Comparison of ENCODE assay signal across 28 mouse cellular contexts in genomic region chr19:41176881-41177280, GRCm38 (mm10). TPM values are rescaled to one million over a fixed set of nuclear protein-coding genes. Genes with fewer than 3 reads are reported as not detected.
DNase-seq lines count a peak whose midpoint lies in the region; ATAC-seq and TF ChIP-seq lines count a peak whose summit lies in the region.
"Had no signal": no experiment of that assay in that cellular context is flagged by ENCODE, and none has a peak within 500 bp of the region (broad histone marks: within the 10 kb centered on the region; RNA-seq: fewer than 3 reads in every experiment).

No protein-coding gene starts in this region.

- TF ChIP-seq POLR2A in CH12.LX (IDR thresholded peaks at IDR 0.05; ENCODE audit: low read depth, low read length): no peak

- no peak for TF ChIP-seq CTCF in CH12.LX (conservative IDR thresholded peaks at IDR 0.05 in 1 of 2, IDR thresholded peaks at IDR 0.05 in 1 of 2; ENCODE audit: low read depth in 2 of 2, low read length in 2 of 2)

- TF ChIP-seq EP300 in CH12.LX (IDR thresholded peaks at IDR 0.05; ENCODE audit: low read length): peak; percentile 78

- no peaks in the 10 kb centered on the region for H3K79me2 ChIP-seq in CH12.LX (replicated peaks; ENCODE audit: control insufficient read depth, extremely low read depth, insufficient read depth, poor library complexity, severe bottlenecking)

- in situ Hi-C loops in CH12.LX (cut with MboI; ENCODE audit: low pct_ligation_motif_present, low pct_unique_long_range_greater_than_20kb, low sequenced_read_pairs): no loop called here

- TF ChIP-seq RAD21 in CH12.LX (IDR thresholded peaks at IDR 0.05; ENCODE audit: low read depth, low read length): no peak

- peaks cover 23% of the 10 kb centered on the region for H3K4me1 ChIP-seq in midbrain, embryonic 11.5 days (ENCODE audit: control insufficient read depth, insufficient read depth, low read length)
- peaks cover 14% of the 10 kb centered on the region for H3K4me1 ChIP-seq in midbrain, embryonic 14.5 days (ENCODE audit: control insufficient read depth, insufficient read depth, low read length)
- peaks cover 2 to 20% of the 10 kb centered on the region in 2 experiments; a peak in 2 of 4 replicates for H3K4me1 ChIP-seq in CH12.LX (ENCODE audit: control insufficient read depth in 1 of 2, insufficient read depth in 2 of 2)
- H3K4me1 ChIP-seq in heart, embryonic 10.5 days: no peaks in the 10 kb centered on the region
- H3K4me1 ChIP-seq: embryonic facial prominence, embryonic 10.5 days; embryonic facial prominence, embryonic 13.5 days; forebrain, embryonic 15.5 days; heart, embryonic 12.5 days; heart, embryonic 15.5 days had no signal

- ATAC-seq in midbrain, embryonic 11.5 days (ENCODE audit: low FRiP score): no peak
- no peak for ATAC-seq in midbrain, embryonic 14.5 days (ENCODE audit: low FRiP score, low TSS enrichment)
- ATAC-seq in common myeloid progenitor, adult 5-6 weeks (replicated peaks; ENCODE audit: low read depth, poor library complexity, severe bottlenecking): 0 out of 2 replicates have a peak, but pooled peaks have one; percentile 29
- ATAC-seq: activated CD4-positive, CD25-positive, alpha-beta regulatory T cell, adult 4 months; CD4-positive, CD25-positive, alpha-beta regulatory T cell, adult 4 months; forebrain, embryonic 15.5 days had no signal

- 23% methylated on average over 2 of the region's 2 CpGs for WGBS in midbrain, embryonic 11.5 days
- WGBS in midbrain, embryonic 14.5 days: 12% methylated on average over 2 of the region's 2 CpGs
- WGBS in heart, embryonic 10.5 days: 75% methylated on average over 2 of the region's 2 CpGs

- no peak overlapping the region for H3K4me2 ChIP-seq in midbrain, embryonic 11.5 days
- no peak overlapping the region for H3K4me2 ChIP-seq in midbrain, embryonic 14.5 days (ENCODE audit: low read length)
- H3K4me2 ChIP-seq in CH12.LX (ENCODE audit: insufficient read depth, low read depth, poor library complexity, severe bottlenecking): no peak overlapping the region
- H3K4me2 ChIP-seq: embryonic facial prominence, embryonic 13.5 days; forebrain, embryonic 12.5 days; forebrain, embryonic 15.5 days; heart, embryonic 12.5 days; heart, embryonic 15.5 days; hindbrain, embryonic 14.5 days had no signal

- DNase-seq in cerebellum, adult 9-10 months: peak; percentile 10
- no peak for DNase-seq in cerebellum, postnatal 14 days
- DNase-seq in midbrain, embryonic 11.5 days (ENCODE audit: low spot score, missing footprints): peak; percentile 88
- no peak for DNase-seq in midbrain, embryonic 14.5 days
- DNase-seq in CH12.LX (ENCODE audit: extremely low read depth): peak; percentile 51
- no peak for DNase-seq in heart, embryonic 10.5 days (ENCODE audit: low spot score)
- DNase-seq: adrenal gland, adult 8-10 months; adrenal gland, postnatal 25 days; gastrocnemius, postnatal 10 days; heart, adult 11 months; heart, postnatal 10 days; heart, postnatal 36 days; kidney, adult 11 months; kidney, adult 8-10 months had no signal

- dilution Hi-C loops in CH12.LX (cut with MboI; ENCODE audit: extremely low pct_ligation_motif_present, extremely low pct_unique_long_range_greater_than_20kb, low sequenced_read_pairs): no loop called here

- no peak overlapping the region for H3K4me3 ChIP-seq in midbrain, embryonic 11.5 days (ENCODE audit: low read depth, low read length)
- no peak overlapping the region for H3K4me3 ChIP-seq in midbrain, embryonic 14.5 days (replicated peaks; ENCODE audit: low read depth, low read length)
- no peak overlapping the region for H3K4me3 ChIP-seq in CH12.LX (replicated peaks in 1 of 3; ENCODE audit: low read depth in 2 of 3, low read length in 2 of 3, poor library complexity in 1 of 3)
- no peak overlapping the region for H3K4me3 ChIP-seq in heart, embryonic 10.5 days
- H3K4me3 ChIP-seq: embryonic facial prominence, embryonic 10.5 days; embryonic facial prominence, embryonic 13.5 days; erythroblast, embryonic 14.5 days; forebrain, embryonic 12.5 days; forebrain, embryonic 15.5 days; heart, embryonic 12.5 days; heart, embryonic 15.5 days; hindbrain, embryonic 10.5 days had no signal

- H3K9me3 ChIP-seq in midbrain, embryonic 11.5 days (ENCODE audit: control insufficient read depth, low read length): no peaks in the 10 kb centered on the region
- H3K9me3 ChIP-seq in midbrain, embryonic 14.5 days (ENCODE audit: control insufficient read depth, low read length): no peaks in the 10 kb centered on the region
- no peaks in the 10 kb centered on the region for H3K9me3 ChIP-seq in CH12.LX (replicated peaks; ENCODE audit: low read length)
- H3K9me3 ChIP-seq in heart, embryonic 10.5 days: no peaks in the 10 kb centered on the region
- H3K9me3 ChIP-seq: embryonic facial prominence, embryonic 10.5 days; embryonic facial prominence, embryonic 13.5 days; forebrain, embryonic 12.5 days; forebrain, embryonic 15.5 days; heart, embryonic 12.5 days; heart, embryonic 15.5 days; hindbrain, embryonic 10.5 days had no signal

- H3K9ac ChIP-seq in midbrain, embryonic 11.5 days (ENCODE audit: low read length): no peak overlapping the region
- no peak overlapping the region for H3K9ac ChIP-seq in midbrain, embryonic 14.5 days (replicated peaks; ENCODE audit: low read length)
- H3K9ac ChIP-seq in CH12.LX (ENCODE audit: insufficient read depth, low read depth): no peak overlapping the region
- H3K9ac ChIP-seq: embryonic facial prominence, embryonic 13.5 days; forebrain, embryonic 12.5 days; forebrain, embryonic 15.5 days; heart, embryonic 12.5 days; heart, embryonic 15.5 days; hindbrain, embryonic 14.5 days had no signal

- H3K27me3 ChIP-seq in midbrain, embryonic 11.5 days (ENCODE audit: control insufficient read depth, insufficient read depth, low read length): peaks cover 90% of the 10 kb centered on the region
- H3K27me3 ChIP-seq in midbrain, embryonic 14.5 days (ENCODE audit: control insufficient read depth, insufficient read depth, low read length): peaks cover 76% of the 10 kb centered on the region
- peaks cover 3% of the 10 kb centered on the region for H3K27me3 ChIP-seq in CH12.LX (replicated peaks)
- H3K27me3 ChIP-seq in heart, embryonic 10.5 days (ENCODE audit: insufficient read depth, poor library complexity, severe bottlenecking): peaks cover 14% of the 10 kb centered on the region

- H3K27ac ChIP-seq in midbrain, embryonic 11.5 days (ENCODE audit: low read depth, low read length): no peak overlapping the region
- H3K27ac ChIP-seq in midbrain, embryonic 14.5 days (replicated peaks; ENCODE audit: low read depth, low read length): no peak overlapping the region
- H3K27ac ChIP-seq in CH12.LX (ENCODE audit: insufficient read depth, low read depth): no peak overlapping the region
- no peak overlapping the region for H3K27ac ChIP-seq in heart, embryonic 10.5 days
- H3K27ac ChIP-seq: embryonic facial prominence, embryonic 10.5 days; embryonic facial prominence, embryonic 13.5 days; forebrain, embryonic 12.5 days; forebrain, embryonic 15.5 days; heart, embryonic 15.5 days; hindbrain, embryonic 10.5 days; hindbrain, embryonic 14.5 days had no signal

- no peaks in the 10 kb centered on the region for H3K36me3 ChIP-seq in midbrain, embryonic 11.5 days (ENCODE audit: control insufficient read depth, insufficient read depth, low read length)
- no peaks in the 10 kb centered on the region for H3K36me3 ChIP-seq in midbrain, embryonic 14.5 days (ENCODE audit: control insufficient read depth, insufficient read depth, low read length)
- H3K36me3 ChIP-seq in CH12.LX (replicated peaks in 1 of 2; ENCODE audit: control insufficient read depth in 1 of 2, insufficient read depth in 1 of 2, low read length in 1 of 2): no peaks in the 10 kb centered on the region
- no peaks in the 10 kb centered on the region for H3K36me3 ChIP-seq in heart, embryonic 10.5 days
- H3K36me3 ChIP-seq: embryonic facial prominence, embryonic 10.5 days; embryonic facial prominence, embryonic 13.5 days; forebrain, embryonic 12.5 days; forebrain, embryonic 15.5 days; heart, embryonic 12.5 days; heart, embryonic 15.5 days; hindbrain, embryonic 10.5 days had no signal

TF ChIP-seq in CH12.LX, 34 proteins besides CTCF, POLR2A, EP300 and RAD21 (continues in another document):
- no peak for TF ChIP-seq UBTF (IDR thresholded peaks at IDR 0.05; ENCODE audit: low read depth, low read length)
- no peak for TF ChIP-seq MAZ (IDR thresholded peaks at IDR 0.05; ENCODE audit: low read depth, low read length)
- TF ChIP-seq CHD1 (IDR thresholded peaks at IDR 0.05; ENCODE audit: low read depth, low read length): no peak
- 0 out of 2 replicates have a peak, but pooled peaks have one; percentile 13 for TF ChIP-seq JUN (IDR thresholded peaks at IDR 0.05; ENCODE audit: insufficient read depth, low read depth, low read length)
- TF ChIP-seq MAFK (IDR thresholded peaks at IDR 0.05; ENCODE audit: insufficient replicate concordance, low read length): no peak
- TF ChIP-seq POLR2AphosphoS2 (IDR thresholded peaks at IDR 0.05; ENCODE audit: low read depth, low read length): no peak
- no peak for TF ChIP-seq MAX (IDR thresholded peaks at IDR 0.05; ENCODE audit: low read length)
- TF ChIP-seq USF1 (IDR thresholded peaks at IDR 0.05; ENCODE audit: low read depth, low read length): no peak
- TF ChIP-seq SIN3A (IDR thresholded peaks at IDR 0.05; ENCODE audit: low read length): no peak
- TF ChIP-seq BHLHE40 (IDR thresholded peaks at IDR 0.05; ENCODE audit: low read depth, low read length): no peak
- peak; percentile 41; the same call in 1 of the 2 replicates for TF ChIP-seq TCF12 (IDR thresholded peaks at IDR 0.05; ENCODE audit: low read depth, low read length)
- no peak for TF ChIP-seq MXI1 (IDR thresholded peaks at IDR 0.05; ENCODE audit: low read depth, low read length)
- no peak for TF ChIP-seq SMC3 (IDR thresholded peaks at IDR 0.05; ENCODE audit: low read depth, low read length)
- no peak for TF ChIP-seq ZKSCAN1 (IDR thresholded peaks at IDR 0.05; ENCODE audit: borderline replicate concordance, low read depth, low read length)
- TF ChIP-seq CHD2 (IDR thresholded peaks at IDR 0.05; ENCODE audit: low read length): no peak
- TF ChIP-seq MEF2A (IDR thresholded peaks at IDR 0.05; ENCODE audit: borderline replicate concordance, low read depth, low read length): no peak
- TF ChIP-seq PAX5 (IDR thresholded peaks at IDR 0.05; ENCODE audit: low read length): no peak
- no peak for TF ChIP-seq RCOR1 (conservative IDR thresholded peaks at IDR 0.05; ENCODE audit: low read depth, low read length)
- TF ChIP-seq HCFC1 (IDR thresholded peaks at IDR 0.05; ENCODE audit: low read depth, low read length): no peak

RNA-seq across cellular contexts. Expression of gene Tll2, which starts 29.8 kb away (rescaled TPM):
- 0.61 and 0.71 TPM in 2 replicates for polyA plus RNA-seq in midbrain, embryonic 11.5 days (2014; fragmentation: Nextera tagmentation; extraction: Ambion mirVana)
- polyA plus RNA-seq in midbrain, embryonic 14.5 days (2014; fragmentation: Nextera tagmentation; extraction: Ambion mirVana): 1.1 and 1.8 TPM in 2 replicates
- not detected in 2 replicates for total RNA-seq in CH12.LX (2012; rRNA removed)
- total RNA-seq in CH12.LX (2014; rRNA removed): not detected in 2 replicates
- not detected in 2 replicates for polyA plus RNA-seq in CH12.LX (2012; ENCODE audit: insufficient read length, low read depth)
- total RNA-seq in common myeloid progenitor, adult 5-6 weeks (2017): 0.05 TPM in 1 of 2 replicates, not detected in the other
- polyA plus RNA-seq in heart, embryonic 10.5 days (2016; fragmentation: Nextera tagmentation; extraction: Ambion mirVana): 0.05 TPM in 1 of 2 replicates, not detected in the other
- polyA plus RNA-seq: activated CD4-positive, CD25-positive, alpha-beta regulatory T cell, adult 4 months; C2C12; CD4-positive, CD25-positive, alpha-beta regulatory T cell, adult 4 months; erythroblast, embryonic 14.5 days; intestine, embryonic 14.5 days had no signal

Comparison
In these comparisons a context has a peak if more than half of its experiments do, and no peak if none do; other contexts are left out.
1. DNase-seq: peak in cerebellum, adult 9-10 months (single experiment), midbrain, embryonic 11.5 days (single experiment) and CH12.LX (single experiment); none in cerebellum, postnatal 14 days (0 of 2), midbrain, embryonic 14.5 days (single experiment) and heart, embryonic 10.5 days (single experiment).